Mouse (Mus musculus) brain, embryonic 14.5 days (tissue): ENCODE results near the gene Clk4.

Source experiments
- CTCF ChIP-seq: fragments of 200-500 bp; IDR thresholded peaks from 2 replicates; pipeline ENCODE4 v1.5.1; 2012; ENCODE audit warnings: inconsistent platforms, mild to moderate bottlenecking, moderate library complexity, borderline replicate concordance; ENCODE audit not compliant: insufficient read depth, insufficient read length; ENCODE audit errors: extremely low read depth
- POLR2A ChIP-seq: fragments of 200-500 bp; IDR thresholded peaks from 2 replicates; pipeline ENCODE4 v1.6.1; 2012; ENCODE audit warnings: mild to moderate bottlenecking, inconsistent platforms, borderline replicate concordance; ENCODE audit not compliant: poor library complexity, insufficient read depth, insufficient read length, severe bottlenecking; ENCODE audit errors: extremely low read depth

GRCm38 (mm10) chr11:51328387-51328942 is 66.9 kb downstream of the Clk4 start:
- TF ChIP-seq CTCF = no peak
- TF ChIP-seq POLR2A = no peak
